Mouse (Mus musculus) layer of hippocampus, postnatal 14 days (tissue): Measurements from ENCODE around the gene Tifa. TPM values are rescaled to one million over a fixed set of nuclear protein-coding genes. Genes with fewer than 3 reads are reported as not detected.

Experiments used
- DNase-seq, 2 experiments: peaks; one replicate each; pipeline ENCODE4 v3.0.0; 2021 to 2022; ENCODE audit warnings: low spot score in 2 of 2, mixed read lengths in 1 of 2
- long read RNA-seq, 2 experiments: library from polyadenylated mRNA; stranded (forward); transcript quantifications; one replicate each; pipeline ENCODE4 v2.0.0; 2021
- total RNA-seq, 2 experiments: library from RNA; stranded (reverse); gene quantifications; 2 replicates each; pipeline ENCODE4 v1.2.3; 2021

Tifa gene
- 1 to 10 TPM; 4.2 to 5.0 TPM for total RNA-seq
- long read RNA-seq, experiment 1, partial matches to known transcripts: 0 of 6 reads
- long read RNA-seq, experiment 1, other reads (novel, unspliced or antisense): 2 of 6 reads
- long read RNA-seq, experiment 2, transcript Tifa-201 (3 exons, 2,245 nt): major isoform, 11 of 11 reads
- long read RNA-seq, experiment 2, partial matches to known transcripts: 0 of 11 reads
- long read RNA-seq, experiment 2, other reads (novel, unspliced or antisense): 0 of 11 reads

GRCm38 (mm10) chr3:127789500-127790191, at the start of gene Tifa:
TSS of gene Tifa (plus strand) at chr3:127789805.
- DNase-seq: peak in 1 of 2 experiments; percentile 45

GRCm38 (mm10) chr3:127741473-127741872, 48.1 kb upstream of the Tifa start:
- no peak for DNase-seq

GRCm38 (mm10) chr3:127743614-127744365, 45.8 kb upstream of the Tifa start:
- DNase-seq: no peak

- DNase-seq: no peak
Measured at GRCm38 (mm10) chr3:127745504-127745903, 44.1 kb upstream of the Tifa start.

- peak in 1 of 2 experiments; percentile 12 for DNase-seq
Measured at GRCm38 (mm10) chr3:127745911-127746640, 43.5 kb upstream of the Tifa start.

- no peak for DNase-seq
Measured at GRCm38 (mm10) chr3:127748644-127749043, 41.0 kb upstream of the Tifa start.

- DNase-seq: peak; percentile 13 to 14
Measured at GRCm38 (mm10) chr3:127749266-127749665, 40.3 kb upstream of the Tifa start.

GRCm38 (mm10) chr3:127749981-127750562, 39.5 kb upstream of the Tifa start:
- no peak for DNase-seq

GRCm38 (mm10) chr3:127756458-127756857, 33.1 kb upstream of the Tifa start:
- DNase-seq: no peak

- DNase-seq: no peak
Measured at GRCm38 (mm10) chr3:127757886-127758301, 31.7 kb upstream of the Tifa start.

GRCm38 (mm10) chr3:127758806-127759205, 30.8 kb upstream of the Tifa start:
- no peak for DNase-seq

- DNase-seq: peak; percentile 46 to 73
Measured at GRCm38 (mm10) chr3:127759212-127759611, 30.4 kb upstream of the Tifa start.

GRCm38 (mm10) chr3:127762403-127762802, 27.2 kb upstream of the Tifa start:
- DNase-seq: no peak

GRCm38 (mm10) chr3:127763076-127763612, 26.5 kb upstream of the Tifa start:
- DNase-seq: peak; percentile 57 to 74

- no peak for DNase-seq
Measured at GRCm38 (mm10) chr3:127764541-127764940, 25.1 kb upstream of the Tifa start.

GRCm38 (mm10) chr3:127765971-127766370, 23.6 kb upstream of the Tifa start:
- DNase-seq: no peak

- DNase-seq: no peak
Measured at GRCm38 (mm10) chr3:127769146-127769545, 20.5 kb upstream of the Tifa start.

- peak; percentile 51 to 59 for DNase-seq
Measured at GRCm38 (mm10) chr3:127780021-127780644, 9.5 kb upstream of the Tifa start, which contains the start of gene Alpk1. TSS of gene Alpk1 (minus strand) at chr3:127780527.

- no peak for DNase-seq
Measured at GRCm38 (mm10) chr3:127780921-127781320, 8.7 kb upstream of the Tifa start.

GRCm38 (mm10) chr3:127782921-127783320, 6.7 kb upstream of the Tifa start:
- DNase-seq: no peak
